Mouse (Mus musculus) kidney, adult 2 months (tissue): ENCODE data around the gene Fam163a. TPM values are rescaled to one million over a fixed set of nuclear protein-coding genes. Genes with fewer than 3 reads are reported as not detected.

Experiments
- DNase-seq: peaks from one replicate; pipeline ENCODE4 v3.0.0; 2021
- H3K27ac ChIP-seq: fragments of 200-500 bp; 2 replicates; pipeline ENCODE4 v1.5.1; 2012; ENCODE audit warnings: low read depth, low read length, control low read depth, inconsistent platforms; ENCODE audit not compliant: insufficient read depth
- H3K27me3 ChIP-seq: fragments of 200-500 bp; replicated peaks from 2 replicates; pipeline ENCODE4 v1.6.1; 2012; ENCODE audit warnings: mild to moderate bottlenecking, moderate library complexity, low read length, inconsistent platforms; ENCODE audit not compliant: control insufficient read depth, insufficient read depth
- H3K36me3 ChIP-seq: fragments of 200-500 bp; 2 replicates; pipeline ENCODE4 v1.6.1; 2012; ENCODE audit warnings: mild to moderate bottlenecking, moderate library complexity, low read length, inconsistent platforms; ENCODE audit not compliant: control insufficient read depth, insufficient read depth
- H3K4me1 ChIP-seq: fragments of 200-500 bp; 2 replicates; pipeline ENCODE4 v1.6.1; 2011; ENCODE audit warnings: low read length; ENCODE audit not compliant: control insufficient read depth, insufficient read depth
- H3K4me3 ChIP-seq: fragments of 200-500 bp; 2 replicates; pipeline ENCODE4 v1.5.1; 2011; ENCODE audit warnings: mild to moderate bottlenecking, low read depth, low read length, control low read depth; ENCODE audit not compliant: insufficient read depth
- CTCF ChIP-seq: fragments of 200-500 bp; conservative IDR thresholded peaks from 2 replicates; pipeline ENCODE4 v1.5.1; 2011; ENCODE audit warnings: low read depth, mild to moderate bottlenecking, control low read depth, low read length, moderate library complexity, mixed read lengths; ENCODE audit not compliant: insufficient read depth, insufficient read length
- POLR2A ChIP-seq: fragments of 200-500 bp; IDR thresholded peaks from one replicate; pipeline ENCODE4 v1.6.1; 2011; ENCODE audit warnings: low read depth, low read length, control low read depth
- WGBS: fragments of 180-500 bp; shearing (Covaris S2); methylation state at CpG from one replicate; pipeline ENCODE4 v1.1.7; 2018; 5-methylcytosine and 5-hydroxymethylcytosine counted together
- polyA plus RNA-seq: library from polyadenylated mRNA; depleted of rRNA; stranded (reverse); fragments of >200 nt; gene quantifications from 2 replicates; pipeline ENCODE4 v1.2.3, GENCODE M21; 2012

Gene Fam163a
- polyA plus RNA-seq, 1 experiment, result 6.9 TPM

DNA sequence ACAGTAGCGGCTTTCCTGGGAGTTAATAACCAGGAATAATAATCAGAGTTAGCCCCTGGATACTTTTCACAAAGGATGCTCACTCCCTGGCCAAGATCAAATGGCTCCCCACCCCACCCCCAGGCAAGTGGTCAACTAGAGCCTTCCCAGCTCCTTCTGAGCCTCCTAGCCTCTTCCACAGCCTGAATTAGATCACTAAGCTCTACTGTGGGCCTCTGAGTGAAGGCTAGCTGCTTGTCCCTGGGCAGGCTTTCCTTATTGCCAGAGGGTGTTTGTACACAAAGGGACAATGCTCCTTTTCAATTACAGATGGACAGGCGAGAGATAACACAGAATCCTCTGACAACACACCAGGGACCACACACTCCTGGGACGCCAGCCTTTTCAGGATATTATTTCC, 2.2 kb downstream of the Fam163a start:
- DNase-seq, result no peak
- Histone ChIP-seq H3K27me3 (no peaks in the 10 kb centered on the region; the same call in 1 of the 2 replicates), H3K4me3 (no peak overlapping the region), H3K27ac (no peak overlapping the region), H3K4me1 (no peaks in the 10 kb centered on the region), H3K36me3 (no peaks in the 10 kb centered on the region)
- WGBS, result 71% methylated on average over 3 of the region's 3 CpGs
- TF ChIP-seq CTCF (no peak), POLR2A (no peak)

DNA sequence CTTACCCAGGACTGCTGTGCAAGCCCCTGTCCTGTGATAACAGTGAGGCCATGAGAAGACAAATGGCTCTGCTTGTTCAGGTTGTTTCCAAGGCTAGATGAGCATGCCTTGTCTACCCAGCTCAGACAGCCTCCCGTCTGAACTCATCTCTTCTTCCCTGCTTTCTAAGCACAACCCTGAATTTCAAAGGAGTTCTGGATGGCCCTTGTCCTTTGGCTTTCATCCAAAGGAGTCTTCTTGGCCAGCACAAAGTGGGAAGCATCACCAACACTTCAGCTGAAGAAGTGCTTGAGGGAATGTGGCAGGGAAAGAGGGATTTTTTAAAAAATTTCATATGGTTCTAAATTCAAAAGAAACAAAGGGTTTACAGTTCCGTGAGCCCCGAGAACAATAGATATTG, 3.8 kb downstream of the Fam163a start:
- DNase-seq, result peak; percentile 31
- no peak overlapping the region for H3K27ac ChIP-seq
- no peaks in the 10 kb centered on the region for H3K4me1 ChIP-seq
- 76% methylated on average over 3 of the region's 3 CpGs for WGBS
- no peak overlapping the region for H3K4me3 ChIP-seq
- H3K27me3 ChIP-seq, result no peaks in the 10 kb centered on the region; the same call in 1 of the 2 replicates
- H3K36me3 ChIP-seq, result no peaks in the 10 kb centered on the region
- TF ChIP-seq CTCF, result no peak
- no peak for TF ChIP-seq POLR2A

GRCm38 (mm10) chr1:156197588-156197987, 7.2 kb downstream of the Fam163a start:
- no peaks in the 10 kb centered on the region for H3K36me3 ChIP-seq
- no peak for DNase-seq
- TF ChIP-seq CTCF, result no peak
- TF ChIP-seq POLR2A, result no peak
- no peaks in the 10 kb centered on the region for H3K4me1 ChIP-seq
- H3K4me3 ChIP-seq, result no peak overlapping the region
- 83% methylated on average over 4 of the region's 4 CpGs for WGBS
- no peak overlapping the region for H3K27ac ChIP-seq
- no peaks in the 10 kb centered on the region; the same call in 1 of the 2 replicates for H3K27me3 ChIP-seq

- Histone ChIP-seq H3K36me3 (no peaks in the 10 kb centered on the region), H3K4me1 (no peaks in the 10 kb centered on the region), H3K27me3 (no peaks in the 10 kb centered on the region), H3K4me3 (no peak overlapping the region), H3K27ac (no peak overlapping the region)
- no peak for DNase-seq
- TF ChIP-seq CTCF (no peak), POLR2A (no peak)
- WGBS, result 64% methylated on average over 7 of the region's 7 CpGs
Observed at GRCm38 (mm10) chr1:156193292-156193691, 11.5 kb downstream of the Fam163a start.

DNA sequence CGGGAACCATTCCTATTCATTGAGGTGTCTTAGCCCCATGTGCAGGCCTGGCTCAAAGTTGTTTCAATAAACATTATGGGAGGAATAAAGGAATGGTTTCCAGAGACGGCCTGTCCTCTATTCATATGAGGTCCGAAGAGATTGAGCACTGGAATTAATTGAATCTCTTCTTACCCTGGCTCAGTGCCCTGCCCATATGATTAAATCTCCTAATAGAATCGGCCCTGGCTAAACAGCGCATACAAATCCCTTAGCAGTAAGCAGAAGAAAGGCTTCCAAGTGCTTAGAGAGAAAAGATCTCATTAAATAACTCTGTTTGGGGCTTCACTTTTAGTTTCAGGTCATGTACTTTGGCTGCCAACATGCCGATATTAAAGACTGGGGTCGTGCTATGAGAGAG, 12.0 kb downstream of the Fam163a start:
- WGBS, result 75% methylated on average over 7 of the region's 7 CpGs
- TF ChIP-seq CTCF (no peak), POLR2A (no peak)
- Histone ChIP-seq H3K27me3 (no peaks in the 10 kb centered on the region), H3K4me1 (no peaks in the 10 kb centered on the region), H3K27ac (no peak overlapping the region), H3K4me3 (no peak overlapping the region), H3K36me3 (no peaks in the 10 kb centered on the region)
- DNase-seq, result no peak

DNA sequence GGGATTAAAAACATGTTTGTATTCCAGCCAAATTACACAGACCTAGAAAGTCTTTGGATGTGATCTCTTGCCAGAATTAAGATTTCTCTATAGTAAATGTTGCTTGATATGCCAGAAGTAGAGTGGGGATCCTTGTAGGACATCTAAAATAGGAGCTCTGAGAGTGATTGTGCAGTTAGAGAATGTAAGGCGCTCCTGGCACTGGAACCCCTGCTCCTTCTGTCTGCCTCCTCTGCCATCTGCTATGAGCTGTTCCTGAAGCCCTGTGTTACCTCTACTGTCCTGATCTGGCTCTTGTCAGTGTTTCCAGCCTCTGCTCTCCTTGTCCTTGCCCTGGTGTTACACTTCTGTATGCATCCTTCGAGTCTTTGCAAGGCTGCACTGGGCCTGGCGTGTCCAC, 18.2 kb downstream of the Fam163a start:
- no peak for DNase-seq
- TF ChIP-seq POLR2A (no peak), CTCF (no peak)
- no peak overlapping the region for H3K4me3 ChIP-seq

DNA sequence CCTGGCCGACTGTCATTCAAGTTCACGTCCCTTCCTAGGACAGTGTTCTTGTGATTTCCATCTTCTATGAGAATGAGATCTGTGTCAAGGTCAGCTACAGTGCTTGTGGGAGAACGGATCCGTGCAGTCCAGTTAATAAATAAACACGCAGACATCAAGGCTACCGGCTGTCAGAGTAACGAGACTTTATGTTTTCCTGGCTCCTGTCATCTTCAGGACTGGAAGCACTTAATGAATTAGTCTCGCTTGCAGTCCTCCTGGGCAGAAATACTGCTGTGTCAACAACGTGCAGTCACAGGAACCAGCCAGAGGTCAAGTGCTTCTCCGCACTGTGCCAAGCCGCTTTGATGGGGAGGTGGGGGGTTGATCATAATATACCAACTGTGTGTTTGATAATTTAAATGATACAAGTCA, 20.7 kb downstream of the Fam163a start:
- 2% methylated on average over 11 of the region's 11 CpGs for WGBS
- peak; percentile 87 for DNase-seq
- no peaks in the 10 kb centered on the region for H3K36me3 ChIP-seq
- H3K4me1 ChIP-seq, result peaks cover 5% of the 10 kb centered on the region; the same call in 1 of the 2 replicates
- peak overlapping the region; percentile 83 for H3K27ac ChIP-seq
- no peak for TF ChIP-seq CTCF
- no peak for TF ChIP-seq POLR2A
- no peaks in the 10 kb centered on the region for H3K27me3 ChIP-seq
- H3K4me3 ChIP-seq, result no peak overlapping the region

More for the DNA sequence above, 18.2 kb downstream of the Fam163a start:
- H3K36me3 ChIP-seq, result no peaks in the 10 kb centered on the region
- no peak overlapping the region for H3K27ac ChIP-seq
- no peaks in the 10 kb centered on the region for H3K27me3 ChIP-seq
- WGBS, result 96% methylated on average over 3 of the region's 3 CpGs
- H3K4me1 ChIP-seq, result peaks cover 5% of the 10 kb centered on the region; the same call in 1 of the 2 replicates
